Mouse (Mus musculus) brown adipose tissue, adult 24 weeks (tissue): ENCODE data around the gene Ppp6r1. TPM values are rescaled to one million over a fixed set of nuclear protein-coding genes. Genes with fewer than 3 reads are reported as not detected.

ENCODE experiments used
- H3K27ac ChIP-seq: fragments of 200-500 bp; replicated peaks from 2 replicates; pipeline ENCODE4 v1.5.1; 2012; ENCODE audit warnings: low read depth, mild to moderate bottlenecking, low read length
- H3K4me1 ChIP-seq: fragments of 200-500 bp; 2 replicates; pipeline ENCODE4 v1.6.1; 2012; ENCODE audit warnings: low read length, mixed read lengths; ENCODE audit not compliant: control insufficient read depth, insufficient read depth, insufficient read length
- H3K4me3 ChIP-seq: fragments of 200-500 bp; 2 replicates; pipeline ENCODE4 v1.5.1; 2012; ENCODE audit warnings: low read depth, mild to moderate bottlenecking, low read length, moderate library complexity; ENCODE audit not compliant: insufficient read depth
- polyA plus RNA-seq: library from polyadenylated mRNA; stranded (reverse); fragments of >200 nt; gene quantifications from 2 replicates; pipeline ENCODE4 v1.2.4, GENCODE M21; 2012; ENCODE audit not compliant: missing spikeins, insufficient read depth, insufficient read length

Ppp6r1 gene
- polyA plus RNA-seq, 1 experiment: 31.0 TPM

DNA sequence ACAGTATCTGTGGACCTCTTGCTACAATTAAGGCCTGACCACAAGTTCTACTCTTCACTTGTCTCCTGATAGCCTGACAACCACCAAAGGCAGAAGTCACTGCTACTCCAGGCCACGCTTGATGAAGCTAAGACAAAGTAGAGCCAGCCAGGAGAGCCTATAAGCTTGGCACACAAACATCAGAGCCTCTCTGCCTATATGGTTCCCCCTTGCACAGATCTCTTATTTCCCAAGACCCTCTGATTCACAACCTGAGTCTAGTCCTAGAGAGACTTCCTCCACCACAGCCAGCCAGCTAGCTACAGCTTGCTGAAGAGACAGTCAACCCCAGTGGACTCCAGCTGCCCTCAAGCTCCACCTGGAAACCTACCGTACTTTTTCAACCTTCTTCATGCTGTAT lies 10.8 kb downstream of the Ppp6r1 start:
- Histone ChIP-seq H3K4me3 (no peak overlapping the region), H3K27ac (no peak overlapping the region), H3K4me1 (peaks cover 15% of the 10 kb centered on the region)

DNA sequence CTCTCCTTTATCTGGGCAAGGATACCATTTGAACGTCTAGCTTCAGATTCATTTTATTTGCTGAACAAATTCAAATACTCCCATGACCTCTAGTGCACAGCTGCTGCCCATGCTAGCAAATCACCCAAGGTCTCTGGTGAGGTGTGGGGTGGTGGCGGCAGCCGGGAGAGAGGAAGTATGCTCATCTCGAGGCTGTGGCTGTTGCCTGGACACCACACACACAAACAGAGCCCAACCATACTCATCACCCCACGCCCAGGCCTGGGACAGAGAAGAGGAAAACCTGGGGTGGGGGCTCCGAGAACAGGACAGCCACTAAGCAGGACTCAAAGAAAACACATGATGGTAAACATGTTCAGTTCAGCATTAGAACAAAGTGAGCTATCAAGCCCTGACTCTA lies 11.5 kb downstream of the Ppp6r1 start:
- Histone ChIP-seq H3K4me1 (peaks cover 11% of the 10 kb centered on the region; the same call in 1 of the 2 replicates), H3K4me3 (no peak overlapping the region), H3K27ac (no peak overlapping the region)

GRCm38 (mm10) chr7:4646806-4647205 lies 12.0 kb downstream of the Ppp6r1 start:
- Histone ChIP-seq H3K4me1 (peaks cover 9% of the 10 kb centered on the region; the same call in 1 of the 2 replicates), H3K4me3 (no peak overlapping the region), H3K27ac (no peak overlapping the region)

DNA sequence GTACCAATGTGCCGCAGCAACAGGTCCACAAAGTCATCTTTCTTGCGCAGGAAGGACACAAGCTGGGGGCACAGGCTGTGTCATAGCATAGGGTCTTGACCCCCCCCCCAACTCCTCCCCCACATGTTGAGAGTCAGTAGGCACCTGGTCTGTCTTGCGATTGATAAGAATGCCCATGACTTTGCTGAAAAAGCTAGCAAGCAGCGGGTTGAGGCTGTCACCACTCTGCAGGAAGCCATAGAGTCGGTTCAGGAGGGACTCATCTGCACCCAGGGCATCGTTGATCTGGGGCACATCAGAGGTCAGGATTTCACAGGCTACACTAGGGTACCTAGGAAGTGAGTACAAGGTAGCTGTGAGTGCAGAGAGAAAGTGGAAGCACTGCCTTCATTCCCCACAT lies 15.6 kb downstream of the Ppp6r1 start:
- Histone ChIP-seq H3K4me1 (peaks cover 2% of the 10 kb centered on the region; the same call in 1 of the 2 replicates), H3K27ac (no peak overlapping the region), H3K4me3 (no peak overlapping the region)

- no peak overlapping the region for H3K27ac ChIP-seq
- no peaks in the 10 kb centered on the region for H3K4me1 ChIP-seq
- H3K4me3 ChIP-seq: no peak overlapping the region
Measured at GRCm38 (mm10) chr7:4641956-4642355, 16.9 kb downstream of the Ppp6r1 start.

DNA sequence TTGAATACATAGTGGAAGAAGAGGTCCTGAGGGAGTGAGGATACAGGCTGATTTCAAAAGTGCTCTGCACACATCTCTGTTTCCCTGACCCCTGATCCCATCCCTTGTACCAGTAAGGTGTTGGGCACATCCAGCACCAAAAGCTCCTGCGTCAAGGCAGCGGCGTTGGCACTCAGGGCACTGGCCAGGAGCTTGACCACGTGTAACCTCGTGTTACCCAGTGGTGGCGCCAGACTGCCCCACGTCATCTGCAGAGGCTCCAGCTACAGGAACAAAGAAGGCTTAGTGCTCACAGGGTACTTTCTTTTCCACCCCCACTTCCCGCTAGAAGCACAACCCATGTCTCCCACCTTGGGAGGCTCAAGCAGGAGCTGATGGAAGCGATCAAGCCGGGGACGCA lies 17.7 kb downstream of the Ppp6r1 start:
- H3K27ac ChIP-seq: no peak overlapping the region
- H3K4me1 ChIP-seq: no peaks in the 10 kb centered on the region
- no peak overlapping the region for H3K4me3 ChIP-seq

DNA sequence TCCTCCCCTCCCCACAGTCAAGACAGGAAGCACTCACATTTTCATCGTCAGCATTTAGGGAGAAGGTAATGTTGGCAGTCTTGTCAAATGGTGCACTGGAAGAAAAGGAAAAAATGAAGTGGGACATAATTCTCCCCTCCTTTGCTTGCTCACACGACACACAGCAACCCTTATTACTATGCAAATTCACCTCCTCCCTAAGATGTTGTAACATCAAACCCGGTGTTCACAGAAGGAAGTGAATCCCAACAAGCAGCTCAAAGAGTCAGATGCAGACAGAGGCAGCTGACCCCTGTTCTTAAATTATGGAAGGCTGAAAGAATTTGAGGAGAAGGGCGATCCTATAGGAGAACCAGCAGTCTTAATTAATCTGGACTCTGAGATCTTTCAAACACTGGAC lies 22.6 kb downstream of the Ppp6r1 start:
- Histone ChIP-seq H3K4me1 (no peaks in the 10 kb centered on the region), H3K27ac (no peak overlapping the region), H3K4me3 (no peak overlapping the region)

GRCm38 (mm10) chr7:4631031-4631430 lies 27.8 kb downstream of the Ppp6r1 start, which contains the start of gene Tmem86b:
Gene Tmem86b, minus strand, starts transcription at chr7:4631422.
- H3K27ac ChIP-seq: no peak within 1 kb of the TSS
- no peaks in the 10 kb centered on the region for H3K4me1 ChIP-seq
- no peak within 1 kb of the TSS for H3K4me3 ChIP-seq

DNA sequence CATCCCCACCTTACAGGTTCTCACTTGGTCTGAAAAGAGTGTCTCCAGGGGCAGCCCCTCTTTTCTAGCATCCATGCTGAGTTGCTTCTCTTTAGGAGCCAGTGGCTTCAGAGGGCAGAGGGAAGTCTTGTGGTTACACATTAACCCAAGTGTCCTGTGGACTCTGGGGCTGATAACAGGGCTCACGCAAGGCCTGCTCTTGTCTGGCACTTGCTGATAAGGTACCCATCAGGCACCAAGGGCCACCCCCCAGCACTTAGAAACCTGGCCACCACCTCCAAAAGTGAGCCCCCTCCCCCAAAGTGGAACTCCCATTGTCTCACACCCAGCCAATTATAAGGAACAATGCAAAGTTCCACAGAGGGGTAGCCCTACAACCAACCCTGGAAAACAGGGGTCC lies 28.6 kb downstream of the Ppp6r1 start:
- H3K4me3 ChIP-seq: no peak overlapping the region
- no peaks in the 10 kb centered on the region for H3K4me1 ChIP-seq
- H3K27ac ChIP-seq: no peak overlapping the region

DNA sequence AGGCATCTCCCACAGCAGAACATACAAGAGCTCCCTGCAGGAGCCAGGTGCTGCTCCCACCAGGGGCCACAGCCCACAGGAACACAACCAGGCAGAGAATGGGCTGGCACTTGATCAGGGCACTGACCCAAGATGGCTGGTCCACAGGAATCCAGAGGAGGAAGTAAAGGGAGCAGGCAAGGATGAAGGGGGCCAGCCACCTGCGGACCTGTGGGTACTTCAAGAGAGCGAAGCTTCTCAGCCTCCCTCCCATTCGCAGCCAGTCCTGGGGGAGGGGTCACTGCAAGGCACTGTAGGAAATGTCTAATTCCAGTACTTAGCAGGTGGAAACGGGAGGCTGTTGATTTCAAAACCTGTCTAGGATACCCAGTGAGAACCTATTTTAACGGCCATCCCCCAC lies 29.2 kb downstream of the Ppp6r1 start:
- no peak overlapping the region for H3K4me3 ChIP-seq
- H3K4me1 ChIP-seq: no peaks in the 10 kb centered on the region
- no peak overlapping the region for H3K27ac ChIP-seq

DNA sequence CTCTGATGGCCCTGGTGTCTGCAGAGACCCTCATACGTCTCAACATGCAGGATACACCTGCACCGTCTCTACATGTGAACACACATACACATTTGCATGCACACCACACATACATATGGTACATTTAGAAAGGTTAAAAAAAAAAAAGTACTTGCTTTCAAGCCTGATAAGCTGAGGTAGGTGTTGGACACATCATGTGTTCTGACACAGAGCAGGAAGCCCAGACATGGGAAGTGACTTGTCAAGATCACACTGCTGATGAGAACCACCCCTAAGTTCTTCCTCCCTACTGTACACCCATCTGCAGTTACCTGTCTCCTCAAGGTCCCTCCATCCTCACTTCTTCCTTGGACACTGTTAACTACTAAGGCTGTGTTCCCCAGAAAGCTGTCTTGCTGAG lies 32.9 kb downstream of the Ppp6r1 start:
- Histone ChIP-seq H3K27ac (no peak overlapping the region), H3K4me1 (no peaks in the 10 kb centered on the region), H3K4me3 (no peak overlapping the region)

DNA sequence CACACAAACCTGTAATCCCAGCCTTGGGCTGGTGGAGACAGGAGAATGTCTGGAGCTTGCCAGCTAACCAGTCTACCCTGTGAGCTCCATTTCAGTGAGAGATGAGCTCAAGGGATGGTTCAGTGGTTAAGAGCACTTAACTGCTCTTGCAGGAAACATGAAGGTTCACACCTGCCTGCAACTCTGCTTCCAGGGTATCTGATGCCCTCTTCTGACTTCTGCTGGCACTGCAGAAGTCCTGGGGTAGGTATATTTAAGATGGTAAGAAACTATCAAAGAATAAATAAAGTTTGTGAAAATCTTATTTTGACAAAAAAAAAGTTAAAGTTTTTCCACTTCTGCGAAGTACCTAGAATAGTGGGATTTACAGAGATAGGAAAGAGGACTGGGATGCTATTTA lies 34.5 kb downstream of the Ppp6r1 start:
- Histone ChIP-seq H3K4me1 (no peaks in the 10 kb centered on the region), H3K27ac (no peak overlapping the region), H3K4me3 (no peak overlapping the region)

DNA sequence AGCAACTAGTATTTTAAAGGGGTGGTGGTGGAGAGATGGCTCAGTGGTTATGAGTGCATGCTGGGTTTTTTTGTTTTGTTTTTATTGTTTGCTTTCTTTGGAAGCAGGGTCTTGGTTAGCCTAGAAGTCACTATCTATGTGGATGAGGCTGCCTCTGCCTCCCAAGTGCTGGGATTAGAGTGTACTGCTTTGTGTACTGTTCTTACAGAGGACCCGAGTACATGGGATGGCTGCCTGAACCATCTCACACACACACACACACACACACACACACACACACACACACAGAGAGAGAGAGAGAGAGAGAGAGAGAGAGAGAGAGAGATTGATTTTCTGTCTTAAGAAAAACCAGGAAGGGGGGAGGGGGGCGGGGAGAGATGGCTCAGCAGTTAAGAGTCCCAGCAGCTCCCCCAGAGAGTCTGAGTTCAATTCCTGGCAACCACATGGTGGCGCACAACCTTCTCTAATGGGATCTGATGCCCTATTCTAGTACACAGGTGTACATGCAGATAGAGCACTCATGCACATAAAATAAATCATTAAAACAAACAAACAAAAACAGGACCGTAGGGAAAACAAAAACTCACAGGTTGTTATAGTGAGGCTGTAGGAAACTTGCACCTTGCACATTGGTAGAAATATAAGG lies 35.2 kb downstream of the Ppp6r1 start:
- no peak overlapping the region for H3K4me3 ChIP-seq
- no peaks in the 10 kb centered on the region for H3K4me1 ChIP-seq
- H3K27ac ChIP-seq: no peak overlapping the region

- H3K4me1 ChIP-seq: no peaks in the 10 kb centered on the region
- H3K27ac ChIP-seq: no peak overlapping the region
- H3K4me3 ChIP-seq: no peak overlapping the region
Measured at GRCm38 (mm10) chr7:4619979-4620378, 38.8 kb downstream of the Ppp6r1 start.

GRCm38 (mm10) chr7:4613740-4614403 lies 44.9 kb downstream of the Ppp6r1 start:
- Histone ChIP-seq H3K4me3 (no peak overlapping the region), H3K27ac (no peak overlapping the region), H3K4me1 (no peaks in the 10 kb centered on the region)

DNA sequence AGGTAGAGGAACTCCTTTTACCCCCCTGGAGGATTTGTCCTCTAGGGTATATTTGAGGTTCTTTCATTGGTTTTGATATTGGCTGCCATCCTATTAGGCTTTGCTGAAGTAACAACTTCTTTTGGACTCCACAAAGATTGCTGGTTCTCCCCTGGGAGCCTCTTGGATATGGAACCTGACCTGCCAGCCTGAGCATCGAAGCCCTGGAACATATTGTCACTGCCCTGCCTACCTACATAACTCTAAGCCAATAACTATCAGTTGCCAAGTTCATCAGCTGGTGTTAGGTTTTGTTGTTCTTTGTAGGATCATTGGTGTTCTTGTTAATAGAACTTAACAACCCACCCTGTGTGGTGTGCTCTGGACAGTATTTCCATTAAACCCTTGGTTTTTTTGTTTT lies 45.9 kb downstream of the Ppp6r1 start:
- no peak overlapping the region for H3K27ac ChIP-seq
- H3K4me3 ChIP-seq: no peak overlapping the region
- no peaks in the 10 kb centered on the region for H3K4me1 ChIP-seq
